Mouse (Mus musculus) cerebellum, adult 18-20 months (tissue): Measurements from ENCODE around the gene CN725425.

Source experiments
- DNase-seq, 2 experiments: peaks; one replicate each; pipeline ENCODE4 v3.0.0; 2021

The CN725425 gene

DNA sequence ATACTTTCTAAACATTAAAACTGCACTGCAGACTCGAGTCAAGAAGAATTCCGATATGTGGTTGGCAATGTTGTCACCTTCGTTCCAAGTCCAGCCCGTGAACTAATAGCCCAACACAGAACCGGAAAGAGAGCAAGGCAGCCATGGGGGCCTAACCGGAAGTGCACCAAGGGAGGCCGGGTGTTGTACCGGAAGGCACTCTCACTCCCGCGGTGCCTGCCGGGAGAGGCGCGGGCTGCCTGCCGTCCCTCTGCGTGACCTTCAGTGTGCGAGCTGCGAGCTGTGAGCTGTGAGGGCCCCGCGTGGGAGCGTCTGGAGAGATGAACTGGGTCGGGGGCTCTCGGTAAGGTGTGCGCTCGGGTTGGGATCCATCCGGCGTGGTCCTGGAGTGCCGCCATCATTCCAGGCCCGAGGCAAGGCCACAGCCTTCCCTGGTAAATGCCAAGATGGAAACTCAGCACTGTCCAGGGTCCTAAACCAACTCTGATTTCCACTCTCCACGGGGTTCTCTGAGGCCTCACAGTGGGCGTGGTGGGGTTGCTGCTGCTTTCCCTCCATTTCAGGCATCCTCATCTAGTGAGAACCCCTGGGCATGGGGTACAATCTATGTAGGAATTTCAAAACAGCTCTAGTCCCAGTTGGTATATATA, at the start of gene CN725425:
TSS of gene CN725425 (plus strand) at position 239 of the 650 bp plus-strand sequence.
- DNase-seq = no peak

DNA sequence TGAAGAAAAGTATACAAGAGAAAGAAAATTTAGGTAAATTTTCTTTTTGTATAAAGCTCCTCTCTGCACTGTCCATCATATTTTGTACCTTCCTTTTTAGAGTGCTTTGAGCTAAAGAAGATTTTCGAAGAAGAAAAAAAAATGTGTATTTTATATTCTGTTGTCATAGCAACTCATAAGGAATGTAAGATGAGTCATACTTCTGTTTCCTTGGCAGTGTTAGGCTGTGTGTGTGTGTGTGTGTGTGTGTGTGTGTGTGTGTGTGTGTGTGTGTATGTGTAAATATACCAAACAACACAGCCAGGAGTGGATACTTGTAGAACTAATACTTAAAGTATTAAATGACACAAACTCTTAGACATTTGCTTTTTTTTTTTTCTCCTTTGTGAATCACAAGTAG, 46.7 kb upstream of the CN725425 start:
- DNase-seq = no peak

DNA sequence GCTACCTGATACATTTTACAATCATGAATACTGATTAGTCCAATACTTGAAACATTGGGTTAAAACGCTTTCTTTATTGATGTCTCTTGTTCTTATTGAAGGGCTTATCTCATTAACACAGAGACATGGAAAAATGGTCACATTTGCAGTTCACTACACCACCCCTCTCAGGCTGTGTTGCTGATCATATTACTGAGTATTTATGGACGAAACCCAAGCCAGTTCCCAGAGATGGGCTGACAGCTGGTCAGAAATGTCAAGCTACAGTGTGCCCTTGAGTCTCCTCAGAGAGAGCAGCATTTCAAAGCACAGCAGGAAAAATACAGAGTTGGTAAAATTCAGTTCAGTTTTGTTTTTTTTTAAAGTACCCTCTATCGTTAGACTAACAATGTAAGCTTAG, 46.0 kb upstream of the CN725425 start:
- no peak for DNase-seq

DNA sequence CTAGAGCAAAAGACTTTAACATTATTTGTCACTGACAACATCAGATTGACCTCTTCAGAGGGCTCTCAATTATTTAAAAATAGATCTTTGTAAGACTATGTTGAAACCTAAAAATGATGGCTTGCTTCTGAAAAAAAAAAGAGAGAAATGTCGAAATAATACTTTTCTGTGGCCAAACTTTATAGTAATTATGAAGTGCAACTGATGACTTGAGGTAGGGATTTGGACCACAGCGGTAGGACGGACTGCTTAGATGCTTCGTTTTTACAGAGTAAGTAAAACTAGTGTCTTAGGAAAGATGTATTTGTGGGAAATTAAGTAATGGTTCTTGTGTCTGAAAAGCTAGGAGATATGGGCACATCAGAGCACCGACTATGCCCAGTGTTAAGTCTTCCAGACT, 38.1 kb upstream of the CN725425 start:
- no peak for DNase-seq

DNA sequence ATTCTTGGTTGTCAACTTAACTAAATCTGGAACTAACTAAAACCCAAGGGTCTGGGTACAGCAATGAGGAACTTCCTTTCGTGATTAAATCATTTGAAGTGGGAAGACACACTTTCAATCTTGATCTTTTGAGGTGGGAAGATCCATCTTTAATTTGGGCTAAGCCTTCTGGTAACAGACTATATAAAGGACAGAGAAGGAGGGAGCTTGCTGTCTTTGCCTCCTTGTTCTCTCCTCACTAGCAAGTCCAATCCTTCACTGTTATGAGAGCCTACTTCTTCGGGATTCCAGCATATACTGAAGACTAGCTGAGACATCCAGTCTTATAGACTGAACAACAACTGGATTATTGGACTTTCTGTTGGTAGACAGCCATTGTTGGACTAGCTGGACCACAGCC, 35.8 kb upstream of the CN725425 start:
- DNase-seq = no peak

DNA sequence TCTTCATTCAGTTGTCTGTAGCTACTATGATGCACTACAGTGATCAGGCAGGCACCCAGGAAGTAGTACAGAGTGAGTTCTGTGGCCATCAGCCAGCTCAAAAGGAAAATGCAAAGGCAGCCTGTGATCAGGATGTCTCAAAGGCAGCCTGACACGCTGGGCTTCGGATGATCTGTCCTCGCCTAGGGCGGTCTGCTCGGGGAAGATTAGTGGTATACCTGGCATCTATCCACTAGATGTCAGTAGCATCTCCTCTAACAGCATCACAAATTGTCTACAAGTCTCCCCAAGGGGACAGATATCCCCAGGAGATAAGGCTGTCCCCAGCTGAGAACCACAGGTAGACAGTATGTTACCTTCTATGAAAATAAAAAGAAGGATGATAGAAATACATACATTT, 34.3 kb upstream of the CN725425 start:
- peak; percentile 43 to 45 for DNase-seq

DNA sequence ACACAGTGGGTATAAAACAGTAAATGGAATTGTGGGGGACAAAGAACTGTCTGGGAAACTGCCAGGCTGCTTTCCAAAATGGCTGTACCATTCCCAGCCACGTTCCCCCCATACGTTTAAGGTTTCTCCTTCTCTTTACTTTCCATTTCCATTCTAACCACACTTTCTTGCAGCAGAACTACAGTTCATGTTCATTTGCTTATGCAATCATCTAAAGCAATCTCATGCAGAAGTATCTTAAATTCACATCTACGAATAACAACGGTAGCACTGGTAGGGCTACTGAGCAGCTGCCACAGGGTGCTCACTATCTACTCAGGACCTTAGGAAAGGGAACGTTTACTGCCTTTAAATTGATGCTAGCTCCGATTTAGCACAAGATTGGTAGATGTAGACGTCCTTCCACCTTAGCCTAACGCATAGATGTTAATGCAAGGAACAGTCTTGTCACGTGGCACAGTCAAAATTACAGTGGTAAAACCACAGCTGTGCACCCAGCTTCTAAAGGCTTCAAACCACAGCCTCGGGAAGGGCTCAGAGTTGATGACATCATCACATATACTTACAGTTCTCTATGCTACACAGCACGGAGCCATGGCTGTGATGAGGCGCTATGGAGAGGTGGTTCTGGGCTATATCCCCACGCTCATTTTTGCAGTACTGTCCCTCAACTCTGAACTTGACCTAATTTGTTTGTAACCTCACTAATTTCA, 31.3 kb upstream of the CN725425 start:
- no peak for DNase-seq

DNA sequence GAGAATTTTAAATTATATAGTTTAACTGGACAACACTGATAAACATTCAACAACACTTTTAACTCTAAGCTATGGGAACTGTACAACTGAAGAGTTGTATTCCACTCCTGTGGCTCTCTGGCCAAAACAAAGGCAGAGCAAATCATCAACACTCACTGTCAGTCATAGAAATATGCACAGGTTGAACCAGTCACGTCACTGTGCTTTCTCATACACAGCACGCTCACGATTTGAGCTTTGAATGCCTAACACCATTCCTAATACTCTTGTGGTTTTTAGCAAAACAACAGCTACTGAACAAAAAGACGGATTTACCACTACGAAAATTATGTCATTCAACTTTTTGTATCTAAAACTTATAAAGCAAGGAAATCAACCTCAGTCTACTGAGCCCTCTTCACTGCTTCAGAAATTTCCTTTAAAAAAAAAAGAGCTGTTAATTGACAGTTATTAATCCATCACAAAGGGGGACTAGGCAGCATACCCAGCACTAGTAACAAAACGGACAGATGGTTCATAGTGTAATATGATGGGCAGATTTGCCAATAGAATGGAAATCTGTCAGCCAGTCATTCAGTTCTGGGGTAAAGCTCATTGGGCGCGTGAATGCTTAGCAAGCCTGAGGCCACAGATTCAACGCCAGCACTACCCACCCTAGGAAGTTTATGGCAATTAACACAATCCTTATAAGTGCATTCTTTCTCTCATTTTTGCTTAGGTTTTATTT, 28.5 kb upstream of the CN725425 start:
- DNase-seq = no peak

DNA sequence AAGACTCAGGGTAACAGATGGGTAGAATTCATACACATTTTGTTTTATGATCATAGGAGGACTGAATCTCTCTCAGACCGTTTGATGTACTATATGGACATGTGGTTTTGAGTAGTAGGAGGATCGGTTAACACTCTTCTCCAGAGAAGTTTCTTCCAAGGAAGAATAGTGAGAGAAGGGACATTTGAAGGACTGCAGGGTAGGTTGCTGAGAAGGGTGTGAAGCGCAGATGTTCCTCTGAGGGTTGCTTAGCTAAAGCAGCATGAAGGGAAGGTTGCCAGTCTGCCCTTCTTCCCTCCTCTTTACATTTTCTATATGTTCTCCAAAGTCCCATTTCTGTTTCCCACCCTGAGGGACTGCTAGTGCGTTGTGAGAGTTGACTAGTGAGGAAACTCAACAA, 28.0 kb upstream of the CN725425 start:
- no peak for DNase-seq

DNA sequence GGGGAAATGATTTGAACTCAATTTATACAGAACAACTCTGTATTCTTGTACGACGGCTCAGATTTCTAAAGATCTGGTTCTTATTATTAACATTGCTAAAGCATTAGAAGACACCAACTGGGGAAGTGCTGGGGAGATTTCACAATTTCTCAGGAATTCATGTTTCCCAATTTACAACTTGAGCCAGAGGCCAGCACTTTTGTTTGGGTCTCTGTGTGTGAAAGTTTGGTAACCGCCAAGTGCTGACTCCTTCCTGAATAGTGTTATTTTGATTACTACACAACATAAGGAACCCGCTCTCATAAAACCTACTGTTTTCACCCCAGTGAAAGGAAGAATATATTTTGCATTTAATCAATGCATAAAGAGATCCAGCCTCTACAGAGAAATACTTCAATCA, 27.1 kb upstream of the CN725425 start:
- no peak for DNase-seq

DNA sequence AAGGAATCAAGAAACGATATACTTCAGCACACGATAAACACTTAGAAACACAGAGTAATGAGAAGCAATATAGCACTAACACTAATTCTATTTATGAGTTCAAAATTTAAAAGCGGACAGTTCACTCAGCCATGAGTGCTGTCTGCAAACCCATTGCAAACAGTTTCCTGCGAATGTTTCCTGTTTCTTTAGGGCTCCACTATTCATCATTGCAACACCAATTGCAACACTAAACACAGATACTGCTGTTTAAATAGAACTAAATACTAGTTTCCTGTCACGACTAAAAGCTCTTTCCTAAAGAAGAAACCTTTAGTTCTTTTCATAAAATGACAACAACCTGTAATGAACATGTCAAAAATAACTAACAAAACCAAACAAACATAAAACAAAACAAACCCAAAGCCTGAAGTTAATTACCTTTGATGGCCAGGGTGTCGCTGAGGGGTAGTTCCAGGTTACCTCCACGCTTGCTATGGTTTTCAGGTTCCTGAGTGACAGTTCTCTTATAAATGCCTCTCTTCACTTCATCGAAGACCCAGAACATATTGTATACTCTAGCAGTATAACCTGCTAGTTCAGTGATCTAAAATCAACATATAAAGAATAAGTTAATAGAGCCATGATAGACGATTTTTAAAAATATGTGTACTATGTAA, 20.5 kb upstream of the CN725425 start:
- DNase-seq = no peak

DNA sequence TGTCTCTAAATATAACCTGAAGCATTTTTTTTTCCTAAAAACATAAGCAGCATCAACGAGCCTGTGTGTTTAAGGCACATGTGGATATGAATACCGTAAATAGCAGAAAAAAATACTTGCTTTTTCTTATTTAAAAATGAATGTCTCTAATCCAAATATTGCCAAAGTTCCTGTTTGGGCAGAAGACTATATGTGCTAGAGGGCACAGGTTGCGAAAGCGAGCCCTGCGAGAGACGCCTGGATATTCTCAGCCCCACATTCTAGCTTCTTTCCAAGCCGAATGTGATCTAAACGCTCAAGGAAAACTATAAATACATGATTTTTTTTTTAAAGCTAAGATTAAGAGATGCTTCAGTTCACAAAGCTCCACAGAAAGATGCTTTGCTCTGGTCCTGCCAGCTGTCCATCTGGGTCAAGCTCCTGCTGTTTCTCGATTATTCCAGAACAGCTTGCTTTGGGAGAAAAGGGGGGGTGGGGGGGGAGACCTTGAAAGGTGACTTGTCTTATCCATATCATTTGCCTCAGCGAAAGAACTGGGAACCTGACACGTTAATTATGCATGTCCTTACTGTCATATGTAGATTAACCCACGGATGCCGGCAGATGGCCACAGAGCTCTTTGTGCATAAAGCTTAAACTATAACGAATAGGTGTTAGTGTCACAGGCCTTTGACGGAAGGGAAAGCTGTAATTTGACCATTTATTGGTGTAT, 19.2 kb upstream of the CN725425 start:
- peak; percentile 42 to 43 for DNase-seq

DNA sequence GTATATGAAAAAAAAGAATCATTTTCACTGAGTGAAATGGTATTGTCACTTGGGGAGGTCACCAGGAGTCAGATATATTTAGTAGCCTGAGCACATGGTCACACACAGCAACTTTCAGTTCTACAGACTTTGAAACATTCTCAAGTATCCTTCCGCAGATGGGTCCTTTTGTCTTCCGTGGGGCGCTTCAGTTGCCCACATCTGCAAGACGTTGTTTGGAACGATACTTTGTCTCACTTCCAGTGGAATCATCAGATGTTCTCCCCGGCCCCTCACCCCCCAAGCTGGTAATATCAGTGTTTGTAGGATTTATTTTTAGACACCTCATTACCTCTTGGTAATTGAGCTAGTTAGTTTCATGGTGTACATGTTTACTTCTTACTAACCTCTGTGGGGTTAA, 12.9 kb upstream of the CN725425 start:
- no peak for DNase-seq

DNA sequence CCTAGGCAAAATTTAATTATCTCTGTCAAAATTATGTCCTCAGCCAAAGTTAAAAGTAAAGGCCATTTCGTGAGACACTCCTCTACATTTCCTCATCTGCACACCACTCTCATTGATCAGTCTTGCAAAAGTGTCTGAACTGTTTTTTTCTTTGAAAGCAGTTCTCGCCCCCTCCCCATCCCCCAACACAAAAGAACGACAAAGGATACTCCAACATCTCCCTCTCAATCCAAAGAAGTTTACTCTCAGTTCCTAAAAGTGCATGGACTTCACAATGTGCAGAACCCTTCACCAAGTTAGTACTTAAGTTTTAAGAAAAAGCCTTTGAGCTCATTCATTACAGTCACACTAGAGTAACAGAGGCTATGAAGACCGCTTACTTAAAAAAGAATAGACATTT, 9.3 kb upstream of the CN725425 start:
- no peak for DNase-seq

DNA sequence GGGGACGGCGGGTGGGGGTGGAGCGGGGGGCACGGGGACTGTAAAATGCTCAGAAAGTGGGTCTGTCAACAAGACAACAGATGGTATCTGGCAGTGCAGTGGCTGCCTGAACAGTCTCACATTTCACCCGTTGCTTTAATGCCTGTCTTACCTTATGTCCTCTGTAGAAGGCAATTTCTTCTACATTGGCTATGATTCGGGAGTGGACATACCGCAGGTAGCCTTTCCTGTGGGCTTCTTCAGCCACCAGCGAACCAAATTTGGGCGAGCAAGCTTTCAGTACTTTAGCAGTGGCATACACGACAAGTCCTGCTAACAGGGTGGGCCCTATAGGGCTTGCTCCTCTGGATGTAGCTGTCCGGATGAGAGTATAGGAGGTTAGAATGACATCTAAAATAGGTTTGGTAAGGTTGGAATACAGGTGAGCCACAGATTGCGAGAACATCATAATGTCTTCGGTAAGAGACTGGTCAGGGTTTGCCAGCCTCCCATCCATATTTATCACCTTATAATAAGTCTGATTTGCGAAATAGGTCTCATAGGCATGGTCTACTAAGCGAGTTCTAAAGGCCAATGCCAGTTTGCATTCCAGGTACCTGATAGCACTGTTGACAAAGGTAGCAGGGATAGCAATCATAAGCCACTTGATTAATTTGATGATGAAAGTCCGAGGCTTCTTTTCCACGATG, 8.6 kb upstream of the CN725425 start:
- peak; percentile 24 to 54 for DNase-seq

DNA sequence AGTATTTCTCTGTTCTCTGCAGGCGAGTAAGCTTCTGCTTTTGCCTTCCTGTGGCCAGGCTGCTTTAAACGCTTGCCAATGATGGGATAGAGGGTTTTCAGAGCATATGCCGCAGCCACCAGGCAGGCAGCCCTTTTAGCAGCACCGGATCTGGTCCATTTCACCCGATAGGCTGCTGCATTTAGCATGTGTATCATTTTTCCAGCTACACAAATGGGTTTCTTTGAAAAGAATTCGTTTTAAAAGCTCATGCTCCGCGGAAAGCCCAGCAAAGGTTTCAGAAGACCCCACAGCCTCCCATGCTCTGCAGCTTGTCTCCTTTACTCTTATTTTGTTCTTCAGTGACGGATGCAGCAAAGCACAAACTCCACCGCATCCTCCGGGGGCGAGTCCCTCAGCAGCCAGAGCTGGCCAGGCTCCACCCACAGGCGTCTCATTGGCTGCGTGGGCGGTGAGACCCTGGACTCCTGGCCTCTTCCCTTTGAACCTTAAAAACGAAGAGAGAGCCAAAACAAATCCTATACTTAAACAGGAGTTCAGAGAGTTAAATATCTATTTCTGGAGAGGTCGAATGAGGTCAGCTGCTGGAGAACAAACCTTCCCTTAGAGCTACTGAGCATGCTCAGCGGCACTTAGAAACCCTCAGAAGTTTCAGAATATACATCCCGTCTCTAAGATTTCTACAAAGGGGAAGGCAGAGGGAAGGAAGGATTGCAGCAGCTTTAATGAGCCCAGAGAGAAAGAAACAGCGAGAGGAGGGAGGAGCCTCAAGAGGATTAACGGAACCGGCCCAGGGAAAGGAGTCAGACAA, 7.7 kb upstream of the CN725425 start, which contains the start of gene Abcd2:
TSS of gene Abcd2 (minus strand) at position 388 of the 811 bp plus-strand sequence.
- DNase-seq = peak; percentile 84 to 86

DNA sequence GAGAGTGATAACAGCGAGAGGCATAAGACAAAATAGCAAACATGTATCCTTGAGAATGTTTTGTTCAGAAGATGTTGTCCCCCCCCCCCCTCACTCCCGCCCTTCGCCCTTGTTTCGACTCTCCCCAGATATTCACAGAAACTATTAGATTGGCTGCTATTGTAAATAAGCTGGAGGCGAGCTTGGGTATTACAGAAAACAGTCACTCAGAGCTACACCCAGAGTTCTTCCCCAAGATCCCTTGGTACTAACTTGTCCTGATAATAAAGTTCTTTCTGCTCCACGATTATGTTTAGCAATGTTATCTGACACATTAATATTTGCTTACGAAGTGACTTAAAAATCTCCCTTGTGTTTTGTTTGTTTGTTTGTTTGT, 7.1 kb upstream of the CN725425 start:
- DNase-seq = no peak

DNA sequence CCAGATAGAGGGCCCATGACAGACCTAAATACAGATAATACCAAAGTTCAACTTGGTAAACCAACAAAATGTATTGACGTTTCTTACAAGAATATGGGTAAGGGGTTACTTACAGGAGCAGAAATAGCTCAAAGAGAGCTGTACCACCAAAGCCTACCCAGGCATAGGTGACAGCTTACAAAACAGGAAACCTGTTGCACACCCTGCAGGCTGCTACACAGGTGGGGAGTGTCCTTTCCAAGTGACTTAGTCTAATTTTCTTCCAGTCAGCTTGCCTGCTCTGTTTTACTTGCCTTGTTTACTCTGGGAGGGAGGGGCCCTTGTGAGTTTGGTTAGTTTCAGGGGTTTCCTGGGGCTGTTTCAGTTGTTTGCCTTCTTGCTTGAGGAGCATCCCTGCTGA, 1.5 kb downstream of the CN725425 start:
- DNase-seq = no peak

DNA sequence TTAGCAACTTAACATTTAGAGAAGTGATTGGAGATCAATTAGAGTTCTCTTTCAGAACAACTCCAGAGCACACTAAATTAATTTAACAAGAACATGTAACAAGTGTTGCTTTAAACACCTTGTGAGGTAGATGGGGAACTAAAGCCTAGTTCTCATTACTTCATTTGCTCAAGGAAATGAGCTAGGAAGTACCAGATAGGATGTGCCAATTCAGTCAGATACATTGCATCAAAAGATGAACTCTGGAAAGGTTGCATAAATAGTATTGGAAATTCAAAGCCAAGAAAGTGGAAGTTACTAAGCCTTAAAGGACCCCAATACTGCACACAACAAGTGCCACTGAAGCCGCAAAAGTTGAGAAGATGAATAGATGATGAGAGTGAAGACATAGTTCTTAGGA, 3.2 kb downstream of the CN725425 start:
- DNase-seq = no peak

DNA sequence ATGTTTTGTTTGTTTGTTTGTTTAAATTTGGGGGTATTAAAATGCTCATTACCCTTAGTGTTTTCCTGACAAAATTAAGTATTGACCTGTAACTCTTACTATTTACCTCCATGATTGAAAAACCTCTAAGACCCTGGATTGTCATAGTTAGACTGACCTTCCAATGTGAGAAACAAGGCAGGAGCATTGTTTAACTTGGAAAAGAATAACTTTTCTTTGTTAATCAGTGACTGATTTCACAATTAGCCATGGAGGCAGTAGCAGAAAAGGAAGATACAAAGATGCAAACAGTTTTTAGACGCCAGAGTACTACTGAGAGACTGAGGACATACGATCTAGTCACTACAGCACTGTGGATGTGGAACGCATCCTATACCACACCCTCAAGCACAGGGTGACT, 4.2 kb downstream of the CN725425 start:
- DNase-seq = no peak

DNA sequence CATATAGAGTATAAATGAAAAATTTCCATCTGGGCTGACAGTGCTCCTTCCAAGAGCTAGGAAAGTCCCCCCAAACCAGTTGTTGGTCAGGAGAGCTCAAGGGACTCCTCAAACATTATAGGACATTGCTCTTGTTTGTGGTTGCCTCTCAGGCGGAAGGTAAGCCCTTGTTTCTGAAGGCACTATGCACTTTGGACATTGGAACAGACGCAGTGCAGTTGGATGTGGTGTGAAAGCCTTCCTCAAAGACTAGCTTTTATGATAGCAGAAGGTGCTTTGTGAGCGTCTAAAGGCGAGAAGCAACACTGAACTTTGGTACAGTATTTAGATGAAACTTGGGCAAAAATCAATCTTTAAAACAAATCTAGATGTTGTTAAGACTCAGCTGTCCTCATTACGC, 7.2 kb downstream of the CN725425 start:
- no peak for DNase-seq
